Mouse (Mus musculus) forebrain, postnatal 0 days (tissue): Measurements from ENCODE around the gene Cdcp1. TPM values are rescaled to one million over a fixed set of nuclear protein-coding genes. Genes with fewer than 3 reads are reported as not detected.
A peak's percentile ranks its signal among the peaks of the same experiment; 100 is the strongest.

ENCODE experiments used
- ATAC-seq: fragments of 200-750 bp; cut with Nextera tagmentation; 2 replicates; pipeline ENCODE4 v1.8.0; 2017; ENCODE audit warnings: mild to moderate bottlenecking, moderate library complexity
- DNase-seq: peaks from one replicate; pipeline ENCODE4 v3.0.0-alpha.2; 2015
- H3K27ac ChIP-seq: fragments of 300-500 bp; sonication (generic); 2 replicates; pipeline ENCODE4 v1.5.1; 2014; ENCODE audit warnings: low read depth, mild to moderate bottlenecking, antibody characterized with exemption, low read length, moderate library complexity, mixed read lengths
- H3K27me3 ChIP-seq: fragments of 300-500 bp; sonication (generic); 2 replicates; pipeline ENCODE4 v1.6.1; 2014; ENCODE audit warnings: mild to moderate bottlenecking, low read length, mixed read lengths; ENCODE audit not compliant: insufficient read depth
- H3K36me3 ChIP-seq: fragments of 300-500 bp; sonication (generic); 2 replicates; pipeline ENCODE4 v1.6.1; 2014; ENCODE audit warnings: mild to moderate bottlenecking, moderate library complexity; ENCODE audit not compliant: insufficient read depth
- H3K4me1 ChIP-seq: fragments of 300-500 bp; sonication (generic); 2 replicates; pipeline ENCODE4 v1.6.1; 2014; ENCODE audit warnings: antibody characterized with exemption; ENCODE audit not compliant: insufficient read depth
- H3K4me2 ChIP-seq: fragments of 300-500 bp; sonication (generic); 2 replicates; pipeline ENCODE4 v1.6.1; 2014; ENCODE audit warnings: low read depth, mild to moderate bottlenecking, moderate library complexity
- H3K4me3 ChIP-seq: fragments of 300-500 bp; sonication (generic); 2 replicates; pipeline ENCODE4 v1.5.1; 2014; ENCODE audit warnings: low read depth, low read length, mixed read lengths
- H3K9ac ChIP-seq: fragments of 300-500 bp; sonication (generic); 2 replicates; pipeline ENCODE4 v1.6.1; 2014; ENCODE audit warnings: mild to moderate bottlenecking
- H3K9me3 ChIP-seq: fragments of 300-500 bp; sonication (generic); 2 replicates; pipeline ENCODE4 v1.6.1; 2016; ENCODE audit warnings: low read length
- CTCF ChIP-seq: sonication (generic); IDR thresholded peaks from 2 replicates; pipeline ENCODE4 v1.5.1; 2016; ENCODE audit warnings: antibody characterized with exemption, control low read depth, low read depth
- WGBS: fragments of 180-500 bp; shearing (Covaris S2); extraction: QIAGEN DNeasy Blood & Tissue Kit; methylation state at CpG from one replicate; pipeline ENCODE4 v1.1.7; 2014; 5-methylcytosine and 5-hydroxymethylcytosine counted together
- polyA plus RNA-seq: library from polyadenylated mRNA; unstranded; fragments of >200 nt; fragmentation: Nextera tagmentation; extraction: Ambion mirVana; gene quantifications from 2 replicates; pipeline ENCODE4 v1.2.1, GENCODE M21; 2015
- total RNA-seq: library from RNA; depleted of rRNA; stranded (reverse); fragments of >200 nt; gene quantifications from 2 replicates; pipeline ENCODE4 v1.2.3, GENCODE M21; 2014

Cdcp1 gene
- total and polyA plus RNA-seq, 2 experiments from 2014 or later: 0.16 to 0.48 TPM

DNA sequence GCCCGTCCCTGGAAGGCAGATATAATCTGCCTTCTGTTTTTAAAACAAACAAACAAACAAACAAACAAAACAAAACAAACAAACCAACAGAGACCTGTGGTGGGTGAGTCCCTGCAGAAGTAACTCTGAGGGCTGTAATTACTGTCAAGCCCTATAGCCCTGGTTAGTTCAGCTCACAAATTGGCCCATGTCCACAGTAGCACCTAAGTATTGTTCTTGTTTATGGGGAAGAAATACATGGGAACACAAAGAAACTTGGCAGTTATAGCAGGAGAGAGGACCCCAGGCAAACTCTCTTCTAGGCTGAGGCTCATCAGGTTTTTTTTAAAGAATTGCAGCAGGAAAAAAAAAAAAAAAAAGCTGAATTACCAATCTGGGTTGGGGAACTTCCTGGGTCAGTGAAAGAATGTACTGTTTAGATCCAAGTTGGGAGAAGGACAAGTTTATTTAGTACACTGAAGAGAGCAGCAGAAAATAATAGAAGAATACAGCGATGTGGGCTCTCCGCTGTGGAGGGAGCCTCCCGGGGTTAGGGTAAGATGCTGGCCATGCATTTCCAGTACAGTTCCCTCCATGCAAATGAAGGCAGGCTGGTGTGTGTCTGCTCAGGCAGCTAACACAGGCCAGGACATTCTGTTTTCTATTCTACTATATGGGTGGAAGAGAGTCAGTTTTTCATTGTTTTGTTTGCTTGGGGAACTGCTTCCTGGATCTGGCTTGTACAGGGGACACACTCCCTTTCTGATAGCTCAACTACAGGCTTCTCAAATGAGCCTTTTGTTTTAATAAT lies 22.6 kb upstream of the Cdcp1 start:
- ATAC-seq: no peak
- H3K4me2 ChIP-seq: no peak overlapping the region
- WGBS: 21% methylated on average over 4 of the region's 4 CpGs
- H3K27ac ChIP-seq: peak overlapping the region; percentile 29; the same call in 1 of the 2 replicates
- DNase-seq: no peak
- TF ChIP-seq CTCF: no peak
- no peak overlapping the region for H3K9ac ChIP-seq
- H3K27me3 ChIP-seq: no peaks in the 10 kb centered on the region
- H3K4me1 ChIP-seq: no peaks in the 10 kb centered on the region
- no peaks in the 10 kb centered on the region for H3K36me3 ChIP-seq
- H3K4me3 ChIP-seq: no peak overlapping the region
- H3K9me3 ChIP-seq: no peaks in the 10 kb centered on the region

DNA sequence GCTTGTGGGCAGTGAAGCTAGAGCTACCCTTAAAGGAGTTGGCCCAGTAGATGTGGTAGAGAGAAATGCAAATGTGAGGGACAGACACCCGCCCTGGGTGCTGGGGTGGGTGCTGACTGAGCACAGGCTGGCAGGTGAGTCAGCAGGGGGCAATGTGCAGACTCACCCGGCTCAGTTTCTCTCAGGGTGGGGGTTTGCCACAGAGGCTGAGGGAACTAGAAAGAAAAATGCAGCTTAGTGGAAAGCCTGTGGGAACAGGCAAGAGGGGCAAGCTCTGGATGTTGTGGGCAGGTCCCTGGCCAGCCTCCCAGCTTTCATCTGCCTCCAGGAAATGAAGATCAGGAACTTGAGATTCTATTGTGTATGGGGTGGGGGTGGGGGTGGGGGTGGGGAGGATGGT lies 21.9 kb upstream of the Cdcp1 start:
- H3K36me3 ChIP-seq: no peaks in the 10 kb centered on the region
- H3K9ac ChIP-seq: no peak overlapping the region
- WGBS: 22% methylated on average over 2 of the region's 2 CpGs
- no peak for TF ChIP-seq CTCF
- H3K27me3 ChIP-seq: no peaks in the 10 kb centered on the region
- DNase-seq (no peak), ATAC-seq (no peak)
- H3K9me3 ChIP-seq: no peaks in the 10 kb centered on the region
- no peak overlapping the region for H3K4me2 ChIP-seq
- no peak overlapping the region for H3K27ac ChIP-seq
- H3K4me3 ChIP-seq: no peak overlapping the region
- no peaks in the 10 kb centered on the region for H3K4me1 ChIP-seq

DNA sequence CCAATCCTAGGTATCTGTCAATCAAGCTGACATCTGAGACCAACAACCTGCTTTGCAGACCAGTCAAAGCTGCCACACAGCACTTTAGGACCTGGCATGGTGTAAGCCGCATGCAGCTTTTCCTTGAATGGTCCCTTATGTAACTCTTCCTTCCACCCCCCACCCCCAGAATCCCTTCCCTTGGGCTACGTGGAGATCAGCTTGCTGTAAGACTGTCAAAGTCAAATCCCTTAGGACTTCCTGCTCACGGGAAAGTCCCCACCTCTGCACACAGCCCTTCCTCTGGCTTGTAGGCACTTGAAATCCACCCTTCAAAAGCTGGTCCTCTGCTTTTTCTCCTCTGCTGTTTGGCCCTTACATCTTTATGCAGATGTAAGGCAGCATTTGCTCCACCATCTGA lies 19.8 kb upstream of the Cdcp1 start:
- no peak for ATAC-seq
- TF ChIP-seq CTCF: no peak
- WGBS: 62% methylated on average over 3 of the region's 3 CpGs

DNA sequence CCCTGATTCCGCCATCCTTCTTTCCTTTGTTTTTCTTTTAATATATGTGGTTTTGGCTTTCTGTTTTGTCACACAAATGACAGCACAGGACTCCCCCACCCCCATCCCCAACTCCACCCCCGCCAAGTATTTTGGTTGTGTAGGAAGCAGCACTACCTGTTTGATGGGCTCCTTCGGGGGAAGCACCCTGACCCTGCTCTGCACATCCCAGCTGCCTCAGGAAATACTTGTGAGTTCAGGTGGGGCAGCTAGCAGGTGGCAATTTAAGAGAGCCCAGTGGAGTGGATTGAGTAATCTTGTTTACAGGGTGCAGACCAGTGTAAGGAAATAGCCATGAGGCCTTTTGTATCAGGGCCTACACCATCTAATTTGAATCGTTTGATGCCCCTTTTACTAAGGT lies 14.0 kb upstream of the Cdcp1 start:
- no peak overlapping the region for H3K4me2 ChIP-seq
- H3K9me3 ChIP-seq: no peaks in the 10 kb centered on the region
- DNase-seq: no peak
- H3K27me3 ChIP-seq: no peaks in the 10 kb centered on the region
- no peak for TF ChIP-seq CTCF
- no peak overlapping the region for H3K4me3 ChIP-seq
- H3K27ac ChIP-seq: no peak overlapping the region
- H3K4me1 ChIP-seq: no peaks in the 10 kb centered on the region
- no peak for ATAC-seq
- H3K36me3 ChIP-seq: no peaks in the 10 kb centered on the region
- no peak overlapping the region for H3K9ac ChIP-seq
- 67% methylated on average over 4 of the region's 4 CpGs for WGBS

More for the DNA sequence above, 19.8 kb upstream of the Cdcp1 start:
- no peak overlapping the region for H3K4me2 ChIP-seq
- H3K9ac ChIP-seq: no peak overlapping the region
- H3K27me3 ChIP-seq: no peaks in the 10 kb centered on the region
- no peaks in the 10 kb centered on the region for H3K36me3 ChIP-seq
- no peaks in the 10 kb centered on the region for H3K9me3 ChIP-seq
- no peak overlapping the region for H3K4me3 ChIP-seq
- no peak for DNase-seq
- no peak overlapping the region for H3K27ac ChIP-seq
- H3K4me1 ChIP-seq: no peaks in the 10 kb centered on the region

DNA sequence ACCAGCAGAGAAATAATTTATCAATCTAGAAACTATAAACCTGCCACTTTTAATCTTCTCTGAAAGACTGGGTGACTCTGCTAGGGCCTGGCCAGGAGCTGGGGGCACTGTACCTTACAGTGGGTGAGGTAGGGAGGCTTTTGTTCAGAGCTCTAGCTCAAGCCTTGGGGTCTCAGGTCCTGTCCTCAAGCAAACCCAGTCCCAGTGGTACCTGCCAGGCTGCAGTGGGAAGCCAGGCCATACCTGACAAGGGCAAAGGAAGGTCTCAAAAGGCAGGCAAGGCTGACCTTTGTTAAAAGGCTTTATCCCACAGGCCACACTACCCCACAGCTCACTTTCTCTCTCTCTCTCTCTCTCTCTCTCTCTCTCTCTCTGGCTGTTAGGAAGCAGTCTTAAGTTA lies 12.8 kb upstream of the Cdcp1 start:
- Histone ChIP-seq H3K4me3 (no peak overlapping the region), H3K4me2 (no peak overlapping the region), H3K9ac (no peak overlapping the region), H3K27ac (no peak overlapping the region), H3K36me3 (no peaks in the 10 kb centered on the region), H3K4me1 (no peaks in the 10 kb centered on the region), H3K27me3 (no peaks in the 10 kb centered on the region), H3K9me3 (no peaks in the 10 kb centered on the region)
- ATAC-seq: no peak
- no peak for DNase-seq
- TF ChIP-seq CTCF: no peak

DNA sequence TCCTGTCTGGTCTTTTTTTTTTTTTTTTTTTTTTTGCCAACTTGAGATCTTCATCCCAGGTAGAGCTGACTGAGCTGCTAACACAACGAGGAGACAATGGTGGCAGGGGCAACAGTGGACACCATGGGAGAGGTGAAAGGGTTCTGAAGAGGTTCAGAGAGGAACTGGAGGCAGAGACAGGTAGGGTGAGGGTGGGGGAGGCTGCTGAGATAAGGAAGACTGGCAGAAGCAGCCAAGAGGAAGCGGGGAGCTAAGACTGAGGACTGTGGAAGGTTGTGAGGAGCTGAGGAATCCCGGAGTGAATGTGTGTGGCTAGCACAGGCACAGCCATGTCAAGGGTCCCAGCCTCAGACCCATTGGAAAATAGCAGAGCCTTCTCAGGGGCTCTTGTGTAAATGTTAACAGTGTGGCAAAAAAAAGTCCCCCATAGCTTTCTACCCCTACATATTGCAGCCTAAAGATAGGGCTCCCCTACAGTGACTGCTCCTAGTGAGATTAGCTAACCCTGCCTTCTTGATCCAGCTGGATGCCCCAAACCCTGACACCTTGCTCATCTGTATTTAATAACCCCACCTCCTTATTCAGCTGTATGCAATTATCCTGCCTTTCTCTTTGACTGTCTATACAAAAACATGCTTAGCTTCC lies 11.4 kb upstream of the Cdcp1 start:
- Histone ChIP-seq H3K36me3 (no peaks in the 10 kb centered on the region), H3K4me1 (no peaks in the 10 kb centered on the region), H3K4me3 (no peak overlapping the region), H3K27me3 (no peaks in the 10 kb centered on the region), H3K9me3 (no peaks in the 10 kb centered on the region), H3K27ac (no peak overlapping the region), H3K9ac (no peak overlapping the region), H3K4me2 (no peak overlapping the region)
- ATAC-seq (no peak), DNase-seq (no peak)
- TF ChIP-seq CTCF: no peak
- WGBS: 84% methylated on average over 3 of the region's 3 CpGs

DNA sequence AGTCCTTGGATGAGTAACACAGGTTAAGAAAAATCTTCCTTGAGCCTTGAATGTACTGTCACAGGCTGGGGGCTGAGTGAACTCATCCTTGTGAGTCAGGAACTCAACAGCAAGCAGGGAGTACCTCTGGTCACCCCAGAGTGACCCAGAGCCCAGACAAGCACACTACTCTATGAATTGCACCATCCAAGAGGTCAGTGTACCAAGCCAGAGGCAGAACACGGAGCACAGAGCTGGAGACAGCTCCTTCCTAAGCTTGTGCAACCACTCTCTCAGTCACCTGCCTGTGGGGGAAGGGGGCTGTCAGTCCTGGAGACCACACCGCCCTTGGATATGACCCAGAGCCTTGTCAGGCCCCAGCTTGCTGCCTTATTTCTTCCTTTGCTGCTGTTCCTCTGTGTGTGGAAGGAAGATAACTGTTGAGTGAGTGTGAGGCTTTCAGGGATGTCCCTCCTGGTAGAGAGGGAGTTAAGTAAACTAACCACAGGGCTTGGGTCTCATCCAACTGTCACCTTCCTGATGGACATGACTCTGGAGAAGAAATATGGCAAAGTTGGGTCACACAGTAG lies 9.1 kb upstream of the Cdcp1 start:
- Histone ChIP-seq H3K9me3 (no peaks in the 10 kb centered on the region), H3K4me3 (no peak overlapping the region), H3K4me1 (no peaks in the 10 kb centered on the region), H3K27ac (no peak overlapping the region), H3K27me3 (no peaks in the 10 kb centered on the region), H3K36me3 (no peaks in the 10 kb centered on the region), H3K9ac (no peak overlapping the region), H3K4me2 (no peak overlapping the region)
- WGBS: 73% methylated on average over 2 of the region's 2 CpGs
- DNase-seq (no peak), ATAC-seq (no peak)
- TF ChIP-seq CTCF: no peak
